Mouse (Mus musculus) yolk sac, embryonic 10.5 days (tissue): Measurements from ENCODE around the gene Schip1.

Experiments used
- DNase-seq: peaks from one replicate; pipeline ENCODE4 v3.0.0-alpha.2; 2017; ENCODE audit warnings: low spot score

The Schip1 gene

GRCm38 (mm10) chr3:68621971-68622370 is 557.4 kb downstream of the Schip1 start:
- DNase-seq: no peak

DNA sequence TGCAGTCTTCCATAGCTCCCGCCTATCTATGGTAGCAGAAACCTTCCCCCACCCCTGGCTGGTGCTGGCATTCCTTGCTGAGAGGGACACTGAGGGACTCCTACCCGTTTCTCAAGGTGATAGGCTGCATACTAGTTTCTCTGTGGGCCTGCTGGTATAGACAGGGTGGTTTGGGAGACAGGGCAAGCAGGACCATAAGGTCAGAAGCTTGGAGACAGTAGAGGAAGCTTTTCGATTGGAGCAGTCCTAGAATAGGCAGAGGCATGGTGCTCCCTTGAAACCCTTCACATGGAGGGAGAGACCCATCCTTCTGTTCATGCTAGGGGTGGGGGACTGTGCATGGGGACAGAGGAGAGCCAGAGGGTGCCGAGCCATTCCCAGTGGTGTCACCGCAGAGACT is 558.4 kb downstream of the Schip1 start:
- no peak for DNase-seq

DNA sequence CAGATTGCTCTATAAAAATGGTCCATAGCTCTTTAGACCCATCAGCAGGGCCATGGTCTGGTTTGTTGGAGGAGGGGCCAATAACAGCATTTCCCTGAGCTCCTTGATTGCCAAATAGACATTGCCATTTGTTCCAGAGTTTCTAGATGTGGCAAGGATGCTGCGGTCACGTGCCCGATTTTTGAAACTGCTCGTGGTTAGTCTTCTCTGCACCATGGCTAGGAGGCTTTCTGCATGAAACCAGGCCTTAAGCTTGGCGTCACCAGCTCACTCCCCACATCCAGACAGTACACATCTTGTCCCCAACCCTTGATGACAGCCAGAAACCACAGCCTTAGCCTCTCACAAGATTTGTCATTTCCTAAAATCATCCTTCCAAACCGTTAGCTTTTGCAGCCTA is 559.9 kb downstream of the Schip1 start:
- no peak for DNase-seq

- no peak for DNase-seq
Observed at GRCm38 (mm10) chr3:68630261-68630660, 565.7 kb downstream of the Schip1 start.

DNA sequence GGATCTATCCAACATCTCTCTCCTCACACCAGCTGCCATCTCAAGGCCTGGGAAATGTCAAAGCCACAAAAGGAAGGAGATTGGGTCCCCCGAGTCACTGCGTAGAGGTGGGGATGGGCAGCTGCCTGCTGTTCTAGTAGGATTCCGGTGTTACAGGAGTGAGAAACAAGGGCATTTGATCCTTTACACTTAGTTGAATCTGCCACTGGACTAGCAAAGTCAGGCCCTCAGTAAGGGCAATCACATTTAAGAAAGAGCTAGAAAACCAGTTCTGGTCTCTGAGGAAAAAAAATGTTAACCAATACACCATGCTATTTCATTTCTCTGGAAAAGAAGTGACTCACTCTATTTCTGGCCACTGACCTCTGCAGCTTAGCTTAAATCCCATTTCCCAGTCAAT is 566.2 kb downstream of the Schip1 start:
- DNase-seq: no peak

- DNase-seq: no peak
Observed at GRCm38 (mm10) chr3:68632714-68633113, 568.1 kb downstream of the Schip1 start.

DNA sequence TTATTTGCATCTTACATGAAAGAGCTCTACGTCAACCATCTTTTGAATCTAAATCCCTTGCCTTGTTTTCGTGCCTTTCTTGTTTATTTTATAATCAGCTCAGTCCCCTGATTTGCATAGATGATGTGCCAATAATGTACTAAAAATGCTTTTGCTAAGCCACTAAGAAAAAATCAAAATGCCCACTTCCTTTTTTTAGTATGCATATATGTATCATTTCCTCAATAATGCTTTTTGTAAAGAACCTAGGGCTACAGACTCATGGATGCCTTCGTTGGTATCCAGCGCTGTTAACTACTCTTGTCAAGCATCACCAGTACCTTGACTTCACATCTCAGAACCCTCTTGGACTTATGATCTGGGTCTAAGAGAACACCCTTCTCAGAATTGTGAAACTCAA is 569.0 kb downstream of the Schip1 start:
- DNase-seq: no peak

DNA sequence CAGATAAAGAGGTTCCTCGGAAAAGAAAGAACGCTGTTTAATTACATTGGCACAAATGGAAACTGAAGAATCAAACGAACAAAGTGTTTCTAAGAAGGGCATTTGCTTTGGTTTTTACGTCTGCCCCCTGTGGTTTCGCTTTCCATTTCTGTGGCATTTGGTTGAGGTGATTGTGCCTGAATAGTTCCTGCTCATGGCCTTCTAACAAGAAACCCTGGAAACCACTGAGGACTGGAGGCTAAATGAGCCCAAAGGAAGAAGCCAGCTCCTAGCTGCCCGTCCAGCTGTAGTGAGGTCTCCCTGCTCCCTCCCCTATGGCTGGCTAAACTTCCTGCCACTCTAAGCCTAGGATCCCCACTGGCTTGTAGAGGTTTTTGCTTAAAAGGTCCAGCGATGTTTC is 573.4 kb downstream of the Schip1 start:
- DNase-seq: no peak

GRCm38 (mm10) chr3:68638703-68639102 is 574.1 kb downstream of the Schip1 start:
- no peak for DNase-seq

- no peak for DNase-seq
Observed at GRCm38 (mm10) chr3:68642935-68643334, 578.3 kb downstream of the Schip1 start.

- no peak for DNase-seq
Observed at GRCm38 (mm10) chr3:68646387-68647130, 582.0 kb downstream of the Schip1 start.

DNA sequence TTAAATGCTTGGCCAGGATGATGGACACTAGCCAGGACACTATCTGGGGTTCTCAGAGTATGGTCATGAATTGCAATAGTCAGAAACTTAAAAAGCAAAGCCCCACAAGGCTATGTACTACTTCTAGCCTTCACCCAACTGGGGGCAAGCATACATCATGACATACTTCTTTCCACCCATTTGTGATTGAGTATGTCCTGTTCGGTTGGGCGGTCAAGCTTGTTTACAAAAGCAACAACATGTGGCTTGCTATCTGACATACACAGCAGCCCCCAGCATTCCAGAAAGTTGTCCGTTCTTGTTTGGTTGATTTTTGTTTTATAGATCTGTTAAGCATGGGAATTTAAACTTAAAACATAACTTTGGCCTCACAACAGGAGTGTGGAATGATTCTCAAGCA is 582.7 kb downstream of the Schip1 start:
- no peak for DNase-seq

DNA sequence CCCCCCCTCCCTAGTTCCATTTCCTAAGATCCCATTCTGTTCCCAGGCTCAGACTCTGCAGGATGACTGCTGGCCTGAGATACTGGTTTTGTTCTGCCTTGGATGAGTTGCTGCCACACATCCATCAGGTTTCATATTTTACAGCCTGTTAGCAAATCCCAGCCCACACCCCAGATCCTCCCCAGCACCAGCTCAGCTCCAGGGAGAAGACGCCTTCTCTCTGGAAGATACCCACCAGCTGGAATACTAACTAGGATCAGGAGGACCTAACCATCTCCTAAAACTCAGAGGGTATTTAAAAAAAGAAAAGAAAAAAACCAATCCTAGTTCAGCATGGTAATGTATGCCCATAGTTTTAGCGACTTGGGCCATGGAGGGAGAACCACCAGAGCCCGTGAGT is 585.6 kb downstream of the Schip1 start:
- DNase-seq: no peak

DNA sequence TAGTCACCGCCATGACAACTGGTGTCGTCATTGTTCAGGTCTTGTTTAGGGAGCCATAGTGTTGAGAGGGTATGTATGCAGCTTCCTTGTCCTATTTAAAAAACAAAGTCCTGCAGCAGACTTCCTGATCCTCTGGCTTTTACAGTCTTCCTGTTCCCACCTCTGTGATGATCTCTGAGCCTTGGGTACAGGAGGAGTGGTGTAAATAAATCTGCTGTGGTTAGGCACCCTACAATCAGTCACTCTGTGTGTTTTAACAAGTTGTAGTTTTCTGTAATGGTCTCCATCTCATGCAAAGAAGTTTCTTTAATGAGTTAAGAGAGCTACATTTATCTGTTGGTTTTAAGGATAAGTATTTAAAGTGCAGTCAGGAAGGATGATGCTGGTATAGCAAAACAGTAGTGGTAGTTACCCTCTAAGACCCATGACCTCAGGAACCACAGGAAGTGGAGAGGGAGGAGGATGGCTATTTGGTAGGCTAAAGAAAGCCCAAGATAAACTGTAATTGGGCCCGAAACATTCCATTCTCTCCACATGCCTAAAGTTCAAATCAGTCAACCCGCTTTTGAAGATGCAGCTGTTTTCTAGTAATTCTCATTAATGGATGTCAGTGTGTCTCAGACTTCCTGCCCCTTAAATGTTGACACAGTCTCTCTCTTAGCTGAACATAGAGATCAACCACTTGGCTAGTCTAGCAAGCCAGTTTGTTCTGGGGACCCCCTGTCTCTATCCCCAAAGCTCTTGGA is 592.2 kb downstream of the Schip1 start:
- DNase-seq: no peak

GRCm38 (mm10) chr3:68657589-68658245 is 593.1 kb downstream of the Schip1 start:
- DNase-seq: no peak

- no peak for DNase-seq
Observed at GRCm38 (mm10) chr3:68659996-68660395, 595.4 kb downstream of the Schip1 start.

DNA sequence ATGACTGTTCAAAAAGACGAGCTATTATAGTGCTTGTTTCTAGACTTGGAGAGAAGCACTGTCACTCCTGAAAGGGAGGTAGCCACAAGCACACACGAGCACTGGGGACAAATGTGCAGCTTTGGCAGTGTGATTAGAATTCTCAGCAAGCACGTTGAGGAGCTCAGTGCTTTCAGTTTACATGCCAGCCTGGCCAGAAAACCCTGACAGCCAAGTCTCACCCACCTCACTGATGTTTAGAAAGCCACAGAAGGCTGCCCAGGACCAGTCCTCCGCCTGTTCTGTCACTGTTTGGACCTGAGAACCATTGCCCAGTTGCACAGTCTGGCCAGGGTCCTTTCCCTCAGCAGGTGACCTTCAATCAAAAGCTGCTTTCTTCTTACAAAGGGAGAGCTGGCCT is 595.9 kb downstream of the Schip1 start:
- DNase-seq: no peak

GRCm38 (mm10) chr3:68662386-68662785 is 597.8 kb downstream of the Schip1 start:
- DNase-seq: no peak

GRCm38 (mm10) chr3:68664337-68664736 is 599.7 kb downstream of the Schip1 start:
- no peak for DNase-seq

GRCm38 (mm10) chr3:68666377-68666776 is 601.8 kb downstream of the Schip1 start:
- no peak for DNase-seq

GRCm38 (mm10) chr3:68667852-68668251 is 603.2 kb downstream of the Schip1 start:
- DNase-seq: no peak

DNA sequence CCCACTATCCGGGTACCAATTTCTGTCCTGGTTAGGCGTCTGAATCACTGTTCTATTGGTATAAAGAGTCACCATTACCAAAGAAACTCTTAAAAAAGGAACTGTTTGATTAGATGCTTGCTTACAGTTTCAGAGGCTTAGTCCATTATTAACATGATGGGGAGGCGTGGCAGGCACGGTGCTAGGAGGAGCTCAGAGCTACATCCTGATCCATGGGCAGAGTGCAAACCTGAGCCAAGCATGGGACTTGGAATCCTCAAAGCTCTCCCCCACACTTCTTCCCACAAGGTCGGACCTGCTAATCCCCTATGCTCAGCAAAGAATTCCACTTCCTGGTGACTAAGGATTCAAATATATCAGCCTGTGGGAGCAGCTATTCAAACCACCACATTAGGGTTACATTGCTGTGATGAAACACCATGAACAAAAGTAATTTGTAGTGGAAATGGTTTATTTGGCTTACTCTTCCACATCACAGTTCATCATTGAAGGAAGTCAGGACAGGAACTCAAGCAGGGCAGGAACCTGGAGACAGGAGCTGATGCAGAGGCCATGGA is 604.9 kb downstream of the Schip1 start:
- no peak for DNase-seq

DNA sequence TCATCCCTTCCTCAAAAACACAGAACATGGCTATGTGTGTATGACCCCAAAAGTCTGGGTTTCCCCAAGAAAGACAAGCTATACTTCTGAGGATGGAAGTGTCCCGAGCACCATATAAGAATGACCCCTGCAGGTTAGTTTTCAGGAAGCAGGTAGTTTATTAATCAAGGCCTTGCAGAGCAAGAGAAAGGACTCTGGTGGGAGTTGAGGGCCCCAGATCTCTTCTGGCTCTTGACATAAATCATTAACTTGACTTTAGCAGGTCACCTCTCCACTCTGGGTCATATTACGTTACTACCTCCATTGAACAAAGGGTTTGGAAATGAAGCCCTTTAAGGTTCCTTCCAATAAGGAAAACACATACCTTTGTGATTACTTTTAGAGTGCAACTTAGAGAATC is 610.1 kb downstream of the Schip1 start:
- peak; percentile 17 for DNase-seq
